Mouse (Mus musculus): ENCODE results near the gene Lztr1. TPM values are rescaled to one million over a fixed set of nuclear protein-coding genes. Genes with fewer than 3 reads are reported as not detected.
A peak's percentile ranks its signal among the peaks of the same experiment; 100 is the strongest.
"Not testable (repeated sequence)": the region's sequence is repeated elsewhere in the genome, so short reads cannot be mapped to it uniquely, and the experiment has no call there.

The Lztr1 gene
- polyA plus RNA-seq, 1 experiment from 2014 or later, result 102 TPM

DNA sequence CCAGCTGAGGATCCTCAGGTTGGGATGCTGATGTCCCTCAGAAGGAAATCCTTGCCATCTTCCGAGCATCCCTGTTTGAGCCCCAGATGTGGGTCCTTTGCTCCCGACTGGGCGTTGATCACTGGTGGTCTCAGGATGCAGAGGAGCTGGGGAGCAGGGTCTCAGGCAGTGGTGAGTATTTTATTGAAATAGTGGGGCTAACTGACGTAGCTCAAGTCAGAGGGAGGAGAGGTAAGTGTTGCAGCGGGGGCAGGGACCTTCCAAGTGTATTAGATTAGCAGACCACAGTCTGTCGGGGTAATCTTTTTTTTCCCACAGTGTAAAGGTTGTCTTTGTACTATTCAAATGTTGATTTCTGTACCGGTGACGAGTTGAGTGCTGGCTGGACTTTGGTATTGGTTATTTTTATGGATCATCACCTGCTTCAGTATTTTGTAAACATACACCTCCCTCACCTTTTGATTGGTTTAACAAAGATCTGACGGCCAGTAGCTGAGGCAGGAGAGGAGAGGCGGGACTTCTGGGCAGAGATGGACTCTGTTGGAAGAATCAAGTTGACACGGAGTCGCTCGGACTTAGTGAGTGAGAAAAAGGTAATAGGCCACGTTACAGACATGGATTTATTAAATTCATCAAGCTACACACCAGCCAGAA, 24.3 kb downstream of the Lztr1 start:
- H3K4me2 ChIP-seq, result no peak overlapping the region
- H3K9ac ChIP-seq, result no peak overlapping the region
- no peak overlapping the region for H3K27ac ChIP-seq
- peaks cover 13% of the 10 kb centered on the region for H3K36me3 ChIP-seq (ENCODE audit: poor library complexity, severe bottlenecking)
- H3K9me3 ChIP-seq (replicated peaks), result no peaks in the 10 kb centered on the region
- peaks cover 21% of the 10 kb centered on the region for H3K4me1 ChIP-seq
- ATAC-seq, result no peak
- no peak overlapping the region for H3K4me3 ChIP-seq
- H3K27me3 ChIP-seq, result no peaks in the 10 kb centered on the region
- WGBS, result 71% methylated on average over 14 of the region's 14 CpGs

DNA sequence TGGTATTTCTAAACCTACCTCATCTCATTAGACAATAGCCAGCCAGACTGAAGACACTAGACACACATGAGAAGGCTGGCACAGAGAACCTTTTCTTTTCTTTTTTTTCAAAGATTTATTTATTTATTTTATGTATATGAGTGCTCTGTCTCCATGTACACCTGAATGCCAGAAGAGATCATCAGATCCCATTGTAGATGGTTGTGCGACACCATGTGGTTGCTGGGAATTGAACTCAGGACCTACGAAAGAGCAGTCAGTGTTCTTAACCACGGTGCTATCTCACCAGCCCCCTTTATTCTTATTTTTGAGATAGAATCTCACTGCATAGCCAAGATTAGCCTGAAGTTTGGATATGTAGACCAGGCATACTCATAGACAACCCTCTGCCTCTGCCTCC, 28.1 kb downstream of the Lztr1 start:
- WGBS, result 88% methylated on average over 3 of the region's 3 CpGs
- Histone ChIP-seq H3K27ac (no peak overlapping the region), H3K4me2 (no peak overlapping the region), H3K27me3 (no peaks in the 10 kb centered on the region), H3K36me3 (ENCODE audit: poor library complexity, severe bottlenecking) (no peaks in the 10 kb centered on the region), H3K4me3 (no peak overlapping the region), H3K9ac (no peak overlapping the region), H3K9me3 (replicated peaks) (no peaks in the 10 kb centered on the region), H3K4me1 (peaks cover 8% of the 10 kb centered on the region)
- no peak for ATAC-seq

DNA sequence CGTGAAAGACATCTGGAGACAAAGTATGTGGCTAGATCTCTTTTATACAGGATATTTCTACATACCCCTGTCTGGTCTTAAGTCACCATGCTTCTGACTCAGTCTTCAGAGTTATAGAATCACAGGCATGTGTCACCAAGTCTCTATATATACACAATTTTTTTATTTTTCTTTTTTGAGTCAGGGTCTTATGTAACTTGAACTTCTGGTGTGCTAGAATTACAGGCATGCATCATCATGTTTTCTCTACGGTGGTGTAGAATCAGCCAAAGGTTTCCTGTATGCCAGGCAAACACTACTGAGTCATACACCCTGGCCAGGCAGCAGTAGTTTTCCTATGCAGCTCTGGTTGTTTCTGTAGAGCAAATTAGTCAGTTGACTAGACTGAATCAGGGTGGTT, 34.1 kb downstream of the Lztr1 start:
- H3K9me3 ChIP-seq (replicated peaks), result no peaks in the 10 kb centered on the region
- H3K27ac ChIP-seq, result no peak overlapping the region
- no peaks in the 10 kb centered on the region for H3K36me3 ChIP-seq (ENCODE audit: poor library complexity, severe bottlenecking)
- no peaks in the 10 kb centered on the region for H3K4me1 ChIP-seq
- H3K27me3 ChIP-seq, result no peaks in the 10 kb centered on the region
- no peak overlapping the region for H3K4me3 ChIP-seq
- no peak overlapping the region for H3K9ac ChIP-seq
- H3K4me2 ChIP-seq, result no peak overlapping the region
- WGBS, result 85% methylated on average over 2 of the region's 2 CpGs
- no peak for ATAC-seq

DNA sequence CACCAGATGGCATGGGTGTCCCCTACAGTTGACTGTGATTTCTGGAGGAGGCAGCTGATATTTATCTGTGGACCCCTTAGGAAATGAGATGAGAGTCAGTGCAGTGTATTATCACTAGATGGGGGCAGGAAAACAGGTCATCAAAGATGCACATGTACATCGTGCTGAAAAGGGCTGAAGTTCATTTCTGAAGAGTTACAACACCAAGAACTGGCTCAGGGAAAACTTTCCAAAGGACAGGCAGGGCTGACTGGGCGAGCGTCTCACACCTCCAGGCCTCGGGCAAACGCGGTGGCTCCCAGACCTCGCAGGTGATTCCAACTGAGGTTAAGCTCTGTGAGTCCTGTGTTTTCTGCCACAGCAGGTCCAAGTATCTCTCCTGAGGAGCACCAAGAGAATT, 44.3 kb downstream of the Lztr1 start:
- 90% methylated on average over 7 of the region's 7 CpGs for WGBS
- no peak overlapping the region for H3K4me2 ChIP-seq
- peaks cover 16% of the 10 kb centered on the region for H3K4me1 ChIP-seq
- H3K4me3 ChIP-seq, result no peak overlapping the region
- H3K36me3 ChIP-seq (ENCODE audit: poor library complexity, severe bottlenecking), result no peaks in the 10 kb centered on the region
- H3K9me3 ChIP-seq (replicated peaks), result no peaks in the 10 kb centered on the region
- H3K27ac ChIP-seq, result no peak overlapping the region
- ATAC-seq, result no peak
- 0 out of 2 replicates have a peak, but pooled peaks cover 2% of the 10 kb centered on the region for H3K27me3 ChIP-seq
- H3K9ac ChIP-seq, result no peak overlapping the region

DNA sequence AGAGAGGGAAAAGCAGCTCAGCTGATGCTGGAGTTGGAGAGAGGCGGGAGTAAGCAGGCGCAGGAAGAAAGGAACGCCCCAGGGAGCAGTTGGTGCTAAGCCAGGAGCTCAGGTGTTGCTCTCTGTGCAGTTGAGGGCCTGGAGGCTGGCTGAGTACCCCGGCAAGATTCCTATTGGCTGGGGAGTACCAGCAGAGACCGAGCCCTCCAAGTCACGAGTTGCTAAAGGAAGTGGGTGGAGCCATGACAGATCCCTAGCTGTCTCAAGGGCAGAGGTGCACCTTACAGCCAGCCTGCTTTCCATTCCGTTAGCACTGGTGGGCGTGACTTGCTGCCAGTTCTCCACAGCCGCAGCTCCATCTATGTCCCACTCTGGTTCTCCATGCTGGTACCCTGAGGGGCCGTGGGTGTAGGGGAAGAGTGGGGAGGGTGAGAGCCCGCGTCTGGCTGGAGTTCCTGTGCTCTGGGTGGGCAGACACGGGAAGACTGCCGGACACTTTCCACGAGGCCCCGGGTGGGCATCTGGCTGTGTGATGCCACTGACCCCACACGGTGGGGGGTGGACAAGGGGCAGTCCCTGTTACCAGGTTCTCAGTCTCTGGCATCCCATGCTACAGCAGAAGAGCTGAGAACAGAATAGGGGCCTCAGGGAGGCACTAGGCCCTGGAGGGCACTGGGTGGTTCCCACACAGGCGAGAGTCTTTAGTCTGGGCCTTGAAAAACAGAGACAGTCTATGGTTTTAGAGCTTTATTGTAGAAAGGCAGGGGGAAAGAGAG, 45.6 kb downstream of the Lztr1 start:
- peak; percentile 83 for ATAC-seq
- H3K4me2 ChIP-seq, result peak overlapping the region; percentile 50
- H3K9ac ChIP-seq, result peak overlapping the region; percentile 21; the same call in 1 of the 2 replicates
- no peaks in the 10 kb centered on the region for H3K9me3 ChIP-seq (replicated peaks)
- 0 out of 2 replicates have a peak overlapping the region, but pooled peaks have one; percentile 9 for H3K4me3 ChIP-seq
- 5% methylated on average over 18 of the region's 18 CpGs for WGBS
- H3K27ac ChIP-seq, result peak overlapping the region; percentile 41
- 0 out of 2 replicates have a peak, but pooled peaks cover 2% of the 10 kb centered on the region for H3K27me3 ChIP-seq
- peaks cover 28% of the 10 kb centered on the region for H3K4me1 ChIP-seq
- no peaks in the 10 kb centered on the region for H3K36me3 ChIP-seq (ENCODE audit: poor library complexity, severe bottlenecking)

DNA sequence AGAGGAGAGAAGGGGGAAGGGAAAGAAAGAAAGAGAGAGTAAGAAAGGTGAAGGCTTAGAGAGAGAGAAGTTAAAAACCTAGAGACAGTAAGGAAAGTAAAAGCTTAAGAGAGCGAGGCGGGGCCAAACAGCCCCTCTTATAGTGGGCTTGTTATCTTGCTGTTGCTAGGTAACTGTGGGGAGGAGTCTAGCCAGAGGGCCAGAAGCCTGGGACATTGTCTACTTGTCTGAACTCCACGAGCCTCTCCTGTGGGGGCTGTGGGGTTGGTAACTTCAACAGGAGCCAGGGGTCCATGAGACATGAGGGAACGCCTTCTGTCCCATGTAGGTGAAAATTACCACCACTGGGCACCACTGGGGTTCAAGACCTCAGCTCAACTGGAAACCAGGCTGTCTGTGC, 46.2 kb downstream of the Lztr1 start:
- peaks cover 31% of the 10 kb centered on the region for H3K4me1 ChIP-seq
- 5% methylated on average over 4 of the region's 4 CpGs for WGBS
- not testable (repeated sequence) for H3K9me3 ChIP-seq (replicated peaks); H3K27me3 ChIP-seq; ATAC-seq; H3K36me3 ChIP-seq (ENCODE audit: poor library complexity, severe bottlenecking); H3K4me3 ChIP-seq
- peak overlapping the region; percentile 50 for H3K4me2 ChIP-seq
- 0 out of 2 replicates have a peak overlapping the region, but pooled peaks have one; percentile 21 for H3K9ac ChIP-seq
- H3K27ac ChIP-seq, result peak overlapping the region; percentile 41; the same call in 1 of the 2 replicates

DNA sequence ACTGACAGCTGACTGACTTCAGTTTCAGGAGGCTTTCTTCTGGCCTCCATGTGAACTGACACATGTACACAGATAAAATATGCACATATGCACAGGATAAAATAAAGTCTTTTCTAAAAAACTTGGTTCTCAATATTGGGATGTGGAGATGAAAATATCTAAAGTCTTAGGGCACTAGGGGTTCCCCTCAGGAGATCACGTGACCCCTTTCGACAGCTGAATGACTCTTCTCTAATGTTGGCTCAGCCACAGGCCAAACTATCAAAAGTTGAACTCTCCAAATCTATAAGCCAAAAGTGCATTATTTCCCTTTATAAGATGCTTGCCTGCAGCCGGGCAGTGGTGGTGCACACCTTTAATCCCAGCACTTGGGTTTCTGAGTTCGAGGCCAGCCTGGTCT, 47.7 kb downstream of the Lztr1 start:
- 80% methylated on average over 4 of the region's 4 CpGs for WGBS
- no peak overlapping the region for H3K4me3 ChIP-seq
- H3K4me1 ChIP-seq, result peaks cover 39% of the 10 kb centered on the region
- no peak for ATAC-seq
- H3K27ac ChIP-seq, result no peak overlapping the region
- no peak overlapping the region for H3K4me2 ChIP-seq
- no peaks in the 10 kb centered on the region for H3K27me3 ChIP-seq
- H3K36me3 ChIP-seq (ENCODE audit: poor library complexity, severe bottlenecking), result no peaks in the 10 kb centered on the region
- no peak overlapping the region for H3K9ac ChIP-seq
- no peaks in the 10 kb centered on the region for H3K9me3 ChIP-seq (replicated peaks)

DNA sequence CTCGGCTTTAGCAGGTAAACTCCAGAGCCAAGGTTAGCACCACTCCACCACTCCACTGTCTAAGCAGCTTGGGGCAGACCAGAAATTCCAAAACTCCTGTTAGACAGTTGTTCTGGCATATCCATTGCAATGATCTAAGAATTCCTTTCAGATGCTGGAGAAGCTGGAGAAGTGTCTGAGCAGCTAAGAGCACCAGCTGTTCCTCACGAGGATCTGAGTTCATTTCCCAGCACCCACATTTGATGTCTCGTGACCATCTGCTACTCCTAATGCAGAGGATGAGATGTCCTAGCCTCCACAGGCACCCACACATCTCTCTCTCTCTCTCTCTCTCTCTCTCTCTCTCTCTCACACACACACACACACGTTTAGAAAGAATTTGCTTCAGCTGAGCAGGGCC, 48.4 kb downstream of the Lztr1 start:
- Histone ChIP-seq H3K9me3 (replicated peaks) (no peaks in the 10 kb centered on the region), H3K27me3 (0 out of 2 replicates have a peak, but pooled peaks cover 4% of the 10 kb centered on the region), H3K36me3 (ENCODE audit: poor library complexity, severe bottlenecking) (no peaks in the 10 kb centered on the region), H3K9ac (no peak overlapping the region), H3K4me3 (no peak overlapping the region), H3K4me2 (no peak overlapping the region), H3K4me1 (peaks cover 47% of the 10 kb centered on the region), H3K27ac (no peak overlapping the region)
- ATAC-seq, result no peak
- WGBS, result 61% methylated on average over 4 of the region's 4 CpGs

DNA sequence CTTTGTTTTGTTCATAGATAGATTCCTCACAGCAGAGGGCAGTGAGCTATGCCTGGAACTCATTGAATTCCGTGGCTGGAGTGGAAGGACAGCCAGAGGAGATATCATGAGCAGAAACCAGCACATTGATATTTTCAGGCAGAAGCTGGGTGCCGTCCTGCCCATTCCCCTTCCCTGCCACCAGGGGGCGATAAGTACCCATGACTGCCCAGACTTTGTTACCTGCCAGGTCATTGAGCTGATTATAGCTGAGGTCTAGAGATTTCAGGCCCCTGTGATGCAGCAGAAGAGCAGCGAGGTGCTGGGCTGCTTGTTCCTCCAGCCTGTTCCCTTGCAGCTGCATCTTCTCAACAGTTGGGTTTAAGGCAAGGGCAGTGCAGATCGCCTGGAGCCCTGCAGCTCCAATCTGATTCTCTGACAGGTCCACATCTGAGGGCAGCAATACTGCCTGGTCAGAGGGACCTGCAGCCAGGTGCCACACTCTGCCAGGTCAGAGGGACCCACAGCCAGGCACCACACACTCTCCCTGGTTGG, 49.5 kb downstream of the Lztr1 start:
- 0 out of 2 replicates have a peak, but pooled peaks have one; percentile 19 for ATAC-seq
- no peak overlapping the region for H3K27ac ChIP-seq
- WGBS, result 3% methylated on average over 5 of the region's 5 CpGs

DNA sequence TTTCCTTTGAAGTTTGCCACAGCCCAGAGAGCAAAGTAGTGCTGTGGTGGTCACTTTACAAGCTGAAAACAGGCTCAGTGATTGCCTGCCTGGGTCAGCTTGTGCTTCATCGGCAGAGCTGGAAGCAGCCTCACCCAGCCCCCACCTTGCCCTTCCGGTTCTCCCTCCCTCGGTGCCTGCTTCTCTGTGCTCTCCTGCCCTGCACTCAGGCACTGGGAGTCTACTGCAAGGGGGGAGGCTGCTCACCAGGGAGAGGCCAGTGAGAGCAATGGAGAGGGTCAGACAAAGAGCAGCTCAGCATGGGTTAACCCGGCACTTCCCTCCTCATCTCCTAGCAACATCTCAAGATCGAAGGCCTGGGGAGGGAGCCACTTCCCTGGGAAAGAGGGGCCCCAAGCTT, 50.3 kb downstream of the Lztr1 start:
- H3K4me1 ChIP-seq, result peaks cover 50% of the 10 kb centered on the region
- H3K9me3 ChIP-seq (replicated peaks), result no peaks in the 10 kb centered on the region
- H3K4me2 ChIP-seq, result peak overlapping the region; percentile 28
- no peak overlapping the region for H3K9ac ChIP-seq
- no peaks in the 10 kb centered on the region for H3K36me3 ChIP-seq (ENCODE audit: poor library complexity, severe bottlenecking)
- no peak overlapping the region for H3K4me3 ChIP-seq
- 0% methylated on average over 5 of the region's 5 CpGs for WGBS
- ATAC-seq, result 0 out of 2 replicates have a peak, but pooled peaks have one; percentile 19
- peaks cover 10% of the 10 kb centered on the region; the same call in 1 of the 2 replicates for H3K27me3 ChIP-seq
- H3K27ac ChIP-seq, result no peak overlapping the region

More for the DNA sequence above, 49.5 kb downstream of the Lztr1 start:
- H3K27me3 ChIP-seq, result peaks cover 10% of the 10 kb centered on the region; the same call in 1 of the 2 replicates
- H3K4me3 ChIP-seq, result no peak overlapping the region
- no peak overlapping the region for H3K9ac ChIP-seq
- H3K9me3 ChIP-seq (replicated peaks), result no peaks in the 10 kb centered on the region
- peak overlapping the region; percentile 28 for H3K4me2 ChIP-seq
- H3K36me3 ChIP-seq (ENCODE audit: poor library complexity, severe bottlenecking), result no peaks in the 10 kb centered on the region
- H3K4me1 ChIP-seq, result peaks cover 51% of the 10 kb centered on the region

DNA sequence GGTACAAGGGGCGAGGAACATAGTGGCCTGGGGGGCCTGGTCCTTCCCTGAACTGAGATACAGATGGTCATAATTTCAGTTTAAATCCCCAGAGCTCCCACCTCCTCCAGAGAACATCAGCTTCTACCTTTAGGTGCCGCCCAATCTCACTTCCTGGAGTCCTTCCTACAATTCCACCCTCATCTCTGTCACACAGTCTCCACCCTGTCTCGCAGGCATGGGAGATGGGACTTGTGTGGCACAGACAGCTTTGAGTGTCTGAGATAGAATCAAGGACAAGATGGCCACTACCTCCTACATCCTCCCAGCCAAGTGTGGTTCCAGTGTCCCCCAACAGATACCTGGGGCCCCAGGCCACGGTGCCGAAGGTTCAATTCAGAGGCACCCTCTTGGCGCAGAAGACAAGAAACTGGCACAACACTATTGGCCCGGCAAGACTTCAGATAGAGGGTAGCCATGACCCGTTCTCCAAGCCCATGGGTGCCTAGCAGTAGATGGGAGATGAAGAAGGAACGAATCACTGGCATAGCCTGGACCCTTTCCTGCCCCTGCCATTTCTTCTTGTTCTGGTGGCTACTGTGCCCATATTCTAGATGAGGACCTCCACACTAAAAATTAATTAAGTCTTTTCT, 51.0 kb downstream of the Lztr1 start:
- WGBS, result 66% methylated on average over 9 of the region's 9 CpGs
- H3K27ac ChIP-seq, result no peak overlapping the region
- no peak overlapping the region for H3K9ac ChIP-seq
- H3K36me3 ChIP-seq (ENCODE audit: poor library complexity, severe bottlenecking), result no peaks in the 10 kb centered on the region
- peaks cover 10% of the 10 kb centered on the region; the same call in 1 of the 2 replicates for H3K27me3 ChIP-seq
- no peak for ATAC-seq
- no peaks in the 10 kb centered on the region for H3K9me3 ChIP-seq (replicated peaks)
- H3K4me1 ChIP-seq, result peaks cover 43% of the 10 kb centered on the region
- no peak overlapping the region for H3K4me3 ChIP-seq
- H3K4me2 ChIP-seq, result peak overlapping the region; percentile 28; the same call in 1 of the 2 replicates

All from forebrain, embryonic 13.5 days (tissue).